Mouse (Mus musculus) megakaryocyte, embryonic 14.5 days (primary cell): ENCODE data around the gene Tmem230.

Source experiments
- FLI1 ChIP-seq: IDR thresholded peaks from 2 replicates; pipeline ENCODE4 v1.6.1; 2012; ENCODE audit warnings: low read length, inconsistent platforms, mixed read lengths
- GATA1 ChIP-seq: IDR thresholded peaks from 3 replicates; pipeline ENCODE4 v1.6.1; 2012; ENCODE audit warnings: mixed read lengths, low read length, inconsistent platforms, borderline replicate concordance

GRCm38 (mm10) chr2:132279336-132279882 is 31.8 kb upstream of the Tmem230 start:
- TF ChIP-seq GATA1 (no peak), FLI1 (no peak)
